Mouse (Mus musculus) heart, adult 2 months (tissue): ENCODE data around the gene Gm5475. TPM values are rescaled to one million over a fixed set of nuclear protein-coding genes. Genes with fewer than 3 reads are reported as not detected.
A peak's percentile ranks its signal among the peaks of the same experiment; 100 is the strongest.

ENCODE experiments used
- DNase-seq, 2 experiments: peaks; one replicate each; pipeline ENCODE4 v3.0.0; 2021
- H3K27ac ChIP-seq: fragments of 200-600 bp; 2 replicates; pipeline ENCODE4 v1.8.1; 2022
- H3K27me3 ChIP-seq: fragments of 200-500 bp; 2 replicates; pipeline ENCODE4 v1.6.1; 2012; ENCODE audit warnings: mild to moderate bottlenecking, low read length, inconsistent platforms, mixed read lengths; ENCODE audit not compliant: control insufficient read depth, insufficient read depth
- H3K36me3 ChIP-seq: fragments of 200-500 bp; 2 replicates; pipeline ENCODE4 v1.6.1; 2012; ENCODE audit warnings: low read length, inconsistent platforms; ENCODE audit not compliant: control insufficient read depth, insufficient read depth
- H3K4me1 ChIP-seq: fragments of 200-500 bp; 2 replicates; pipeline ENCODE4 v1.6.1; 2011; ENCODE audit warnings: low read length; ENCODE audit not compliant: control insufficient read depth, insufficient read depth
- H3K4me3 ChIP-seq: fragments of 200-600 bp; 2 replicates; pipeline ENCODE4 v1.8.1; 2022
- H3K79me2 ChIP-seq: fragments of 200-500 bp; replicated peaks from 2 replicates; pipeline ENCODE4 v1.6.1; 2012; ENCODE audit warnings: mild to moderate bottlenecking, inconsistent platforms, low read length, moderate library complexity, mixed read lengths; ENCODE audit not compliant: control insufficient read depth, insufficient read depth
- H3K9ac ChIP-seq: fragments of 200-500 bp; 2 replicates; pipeline ENCODE4 v1.6.1; 2012; ENCODE audit warnings: low read depth, mild to moderate bottlenecking, control low read depth, inconsistent platforms, low read length, mixed read lengths
- CTCF ChIP-seq: fragments of 200-600 bp; IDR thresholded peaks from 2 replicates; pipeline ENCODE4 v1.8.1; 2022; ENCODE audit warnings: antibody characterized with exemption, mild to moderate bottlenecking, moderate library complexity
- EP300 ChIP-seq: fragments of 200-500 bp; IDR thresholded peaks from 2 replicates; pipeline ENCODE4 v1.6.1; 2011; ENCODE audit warnings: low read depth, low read length, control low read depth; ENCODE audit not compliant: insufficient read depth
- POLR2A ChIP-seq: fragments of 200-500 bp; IDR thresholded peaks from 2 replicates; pipeline ENCODE4 v1.6.1; 2011; ENCODE audit warnings: mild to moderate bottlenecking, low read depth, low read length, control low read depth; ENCODE audit not compliant: insufficient read depth
- WGBS: fragments of 180-500 bp; shearing (Covaris S2); methylation state at CpG from one replicate; pipeline ENCODE4 v1.1.7; 2018; 5-methylcytosine and 5-hydroxymethylcytosine counted together
- intact Hi-C: fragments of 180-260 bp; cut with DNase I; formaldehyde crosslinking; loops from one replicate; pipeline ENCODE4 v1.15.1; 2025
- polyA plus RNA-seq: library from polyadenylated mRNA; depleted of rRNA; stranded (reverse); fragments of >200 nt; gene quantifications from 2 replicates; pipeline ENCODE4 v1.2.3, GENCODE M21; 2012
- total RNA-seq, 2 experiments: library from RNA; stranded (reverse); gene quantifications; 2 replicates each; pipeline ENCODE4 v1.2.3; 2021

Gm5475 gene
- total and polyA plus RNA-seq, 3 experiments: not detected

- Histone ChIP-seq H3K27me3 (no peaks in the 10 kb centered on the region; the same call in 1 of the 2 replicates), H3K4me3 (peak overlapping the region; percentile 83), H3K36me3 (no peaks in the 10 kb centered on the region), H3K79me2 (0 out of 2 replicates have a peak, but pooled peaks cover 3% of the 10 kb centered on the region), H3K4me1 (peaks cover 8% of the 10 kb centered on the region), H3K27ac (peak overlapping the region; percentile 74), H3K9ac (peak overlapping the region; percentile 87)
- WGBS: under 1% methylated on average over 65 of the region's 65 CpGs
- peak; percentile 97 to 98 for DNase-seq
- intact Hi-C loops: loop anchor here (1.0 to 5.0 kb wide), 2 partner anchors 20 to 34 kb away; no protein-coding TSS in a partner anchor
- no peak for TF ChIP-seq EP300
- TF ChIP-seq POLR2A: peak; percentile 74
- TF ChIP-seq CTCF: no peak
Observed at GRCm38 (mm10) chr15:100422899-100423860, 1.2 kb downstream of the Gm5475 start.

- peaks cover 8% of the 10 kb centered on the region for H3K4me1 ChIP-seq
- H3K36me3 ChIP-seq: no peaks in the 10 kb centered on the region
- TF ChIP-seq CTCF: no peak
- TF ChIP-seq POLR2A: no peak
- TF ChIP-seq EP300: no peak
- no peak for DNase-seq
- H3K9ac ChIP-seq: no peak overlapping the region
- H3K27me3 ChIP-seq: no peaks in the 10 kb centered on the region; the same call in 1 of the 2 replicates
- 4% methylated on average over 14 of the region's 14 CpGs for WGBS
- H3K79me2 ChIP-seq: 0 out of 2 replicates have a peak, but pooled peaks cover 3% of the 10 kb centered on the region
- peak overlapping the region; percentile 83; the same call in 1 of the 2 replicates for H3K4me3 ChIP-seq
- no peak overlapping the region for H3K27ac ChIP-seq
- intact Hi-C loops: loop anchor here (1.0 to 5.0 kb wide), 2 partner anchors 19 to 33 kb away; no protein-coding TSS in a partner anchor
Observed at GRCm38 (mm10) chr15:100423916-100424315, 2.0 kb downstream of the Gm5475 start.

- 48% methylated on average over 17 of the region's 17 CpGs for WGBS
- no peaks in the 10 kb centered on the region; the same call in 1 of the 2 replicates for H3K27me3 ChIP-seq
- DNase-seq: no peak
- TF ChIP-seq POLR2A (no peak), CTCF (no peak), EP300 (no peak)
- no peak within 1 kb of the TSS for H3K27ac ChIP-seq
- peaks cover 6% of the 10 kb centered on the region for H3K4me1 ChIP-seq
- peak within 1 kb of the TSS; percentile 83; the same call in 1 of the 2 replicates for H3K4me3 ChIP-seq
- intact Hi-C loops: loop anchor here (5.0 kb wide), 1 partner anchor 33 kb away; no protein-coding TSS in a partner anchor
- H3K79me2 ChIP-seq: no peaks in the 10 kb centered on the region
- H3K36me3 ChIP-seq: no peaks in the 10 kb centered on the region
- H3K9ac ChIP-seq: no peak within 1 kb of the TSS
Observed at GRCm38 (mm10) chr15:100424396-100425122, 2.6 kb downstream of the Gm5475 start, which contains the start of gene Slc11a2. Slc11a2 (minus strand) TSS chr15:100425072.

GRCm38 (mm10) chr15:100428296-100428905 lies 6.5 kb downstream of the Gm5475 start:
- no peak for TF ChIP-seq POLR2A
- no peak for TF ChIP-seq EP300
- no peak for TF ChIP-seq CTCF
- Histone ChIP-seq H3K36me3 (no peaks in the 10 kb centered on the region), H3K4me1 (no peaks in the 10 kb centered on the region), H3K27me3 (no peaks in the 10 kb centered on the region; the same call in 1 of the 2 replicates), H3K9ac (no peak overlapping the region), H3K27ac (no peak overlapping the region), H3K79me2 (no peaks in the 10 kb centered on the region), H3K4me3 (no peak overlapping the region)
- DNase-seq: no peak
- WGBS: 70% methylated on average over 13 of the region's 13 CpGs
- intact Hi-C loops: no loop called here

- intact Hi-C loops: no loop called here
- TF ChIP-seq CTCF: no peak
- TF ChIP-seq EP300: no peak
- no peak for TF ChIP-seq POLR2A
- Histone ChIP-seq H3K4me3 (no peak overlapping the region), H3K27ac (no peak overlapping the region), H3K27me3 (no peaks in the 10 kb centered on the region), H3K79me2 (no peaks in the 10 kb centered on the region), H3K36me3 (no peaks in the 10 kb centered on the region), H3K9ac (no peak overlapping the region), H3K4me1 (no peaks in the 10 kb centered on the region)
- WGBS: 54% methylated on average over 11 of the region's 11 CpGs
- no peak for DNase-seq
Observed at GRCm38 (mm10) chr15:100429959-100430565, 8.1 kb downstream of the Gm5475 start.
